Mouse (Mus musculus): ENCODE results near the gene Atp6v0d1. TPM values are rescaled to one million over a fixed set of nuclear protein-coding genes. Genes with fewer than 3 reads are reported as not detected.
"Not testable (repeated sequence)": the region's sequence is repeated elsewhere in the genome, so short reads cannot be mapped to it uniquely, and the experiment has no call there.

Gene Atp6v0d1
- polyA plus RNA-seq, 1 experiment from 2014 or later = 63.7 TPM

- Histone ChIP-seq H3K9ac (ENCODE audit: low read length) (peak overlapping the region; percentile 80), H3K4me3 (ENCODE audit: low read length) (peak overlapping the region; percentile 76), H3K4me1 (ENCODE audit: control insufficient read depth, insufficient read depth, low read length) (peaks cover 19% of the 10 kb centered on the region), H3K4me2 (ENCODE audit: low read depth, low read length) (peak overlapping the region; percentile 95)
- H3K27me3 ChIP-seq (ENCODE audit: control insufficient read depth, insufficient read depth, low read length); H3K9me3 ChIP-seq (replicated peaks; ENCODE audit: control insufficient read depth, low read length); H3K27ac ChIP-seq (ENCODE audit: low read length); ATAC-seq (replicated peaks; ENCODE audit: extremely low read depth, insufficient read depth, low FRiP score); H3K36me3 ChIP-seq (ENCODE audit: control insufficient read depth, insufficient read depth): not testable (repeated sequence)
- 71% methylated on average over 9 of the region's 9 CpGs for WGBS
These were observed 1.1 kb downstream of the Atp6v0d1 start for GRCm38 (mm10) chr8:105564573-105565229.

DNA sequence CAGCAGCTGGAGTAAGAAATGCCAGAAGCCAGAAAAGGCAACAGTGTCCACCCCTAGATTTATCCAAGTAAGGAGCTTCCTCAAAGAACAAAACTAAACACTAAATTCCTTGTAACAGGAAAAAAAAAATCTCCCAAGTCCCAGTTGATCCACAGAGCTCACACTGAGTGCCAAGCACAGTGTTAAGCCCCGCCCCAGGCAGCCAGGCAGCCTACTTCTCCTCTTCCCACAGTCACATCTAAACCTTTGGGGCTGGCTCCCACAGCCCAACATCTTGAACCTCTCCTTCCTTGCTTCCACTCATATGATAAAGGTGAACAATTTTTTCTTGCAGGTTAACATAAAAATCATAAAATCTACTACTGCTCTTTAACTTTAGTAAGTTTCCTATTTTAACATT lies 2.0 kb downstream of the Atp6v0d1 start:
- no peak overlapping the region for H3K4me2 ChIP-seq (ENCODE audit: low read depth, low read length)

DNA sequence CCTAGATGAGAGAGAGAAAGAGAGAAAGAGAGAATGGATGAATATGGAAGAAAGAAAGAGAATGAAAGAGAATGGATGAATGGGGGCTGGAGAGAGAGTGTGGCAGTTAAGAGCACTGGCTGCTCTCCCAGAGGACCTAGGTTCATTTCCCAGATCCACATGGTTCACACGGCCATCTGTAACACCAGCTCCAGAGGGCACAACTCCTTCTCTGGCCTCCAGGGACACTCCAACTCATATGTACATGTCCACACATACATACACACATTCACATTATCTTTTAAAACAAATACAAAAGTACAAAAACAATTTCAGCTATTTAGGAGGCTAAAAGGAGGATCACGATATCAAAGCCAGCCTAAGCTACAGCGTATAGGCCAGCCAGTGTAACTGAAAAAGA lies 3.0 kb downstream of the Atp6v0d1 start:
- Histone ChIP-seq H3K4me1 (ENCODE audit: control insufficient read depth, insufficient read depth, low read length) (peaks cover 19% of the 10 kb centered on the region), H3K4me3 (ENCODE audit: low read length) (no peak overlapping the region), H3K9ac (ENCODE audit: low read length) (no peak overlapping the region), H3K9me3 (replicated peaks; ENCODE audit: control insufficient read depth, low read length) (no peaks in the 10 kb centered on the region), H3K27ac (ENCODE audit: low read length) (no peak overlapping the region), H3K27me3 (ENCODE audit: control insufficient read depth, insufficient read depth, low read length) (no peaks in the 10 kb centered on the region), H3K36me3 (ENCODE audit: control insufficient read depth, insufficient read depth) (peaks cover 3% of the 10 kb centered on the region), H3K4me2 (ENCODE audit: low read depth, low read length) (no peak overlapping the region)
- no peak for ATAC-seq (replicated peaks; ENCODE audit: extremely low read depth, insufficient read depth, low FRiP score)
- WGBS = 81% methylated on average over 3 of the region's 3 CpGs

More for the DNA sequence above, 2.0 kb downstream of the Atp6v0d1 start:
- 92% methylated on average over 1 of the region's 1 CpGs for WGBS
- peaks cover 19% of the 10 kb centered on the region for H3K4me1 ChIP-seq (ENCODE audit: control insufficient read depth, insufficient read depth, low read length)
- no peak for ATAC-seq (replicated peaks; ENCODE audit: extremely low read depth, insufficient read depth, low FRiP score)
- H3K9ac ChIP-seq (ENCODE audit: low read length) = no peak overlapping the region
- no peak overlapping the region for H3K27ac ChIP-seq (ENCODE audit: low read length)
- H3K27me3 ChIP-seq (ENCODE audit: control insufficient read depth, insufficient read depth, low read length) = no peaks in the 10 kb centered on the region
- H3K36me3 ChIP-seq (ENCODE audit: control insufficient read depth, insufficient read depth) = peaks cover 3% of the 10 kb centered on the region
- no peaks in the 10 kb centered on the region for H3K9me3 ChIP-seq (replicated peaks; ENCODE audit: control insufficient read depth, low read length)
- no peak overlapping the region for H3K4me3 ChIP-seq (ENCODE audit: low read length)

DNA sequence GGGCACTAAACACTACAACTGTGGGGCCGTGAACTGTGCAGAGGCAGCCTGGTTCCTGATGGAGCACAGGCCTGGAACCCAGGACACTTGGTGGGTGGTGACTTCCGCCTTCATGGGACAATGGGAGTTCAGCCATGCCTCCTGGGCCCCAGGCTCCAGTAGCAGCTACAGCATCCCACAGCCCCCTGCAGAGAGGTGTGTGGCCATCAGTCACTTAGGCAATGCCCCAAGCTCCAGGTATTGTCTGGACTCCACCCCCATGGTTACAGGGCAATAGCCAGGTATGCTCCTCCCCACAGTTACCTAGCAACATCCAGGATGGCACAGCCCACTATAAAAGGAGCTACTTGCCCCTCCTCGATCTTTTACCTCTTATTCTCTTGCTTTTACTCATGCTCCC lies 10.6 kb downstream of the Atp6v0d1 start:
- WGBS = 82% methylated on average over 3 of the region's 3 CpGs

DNA sequence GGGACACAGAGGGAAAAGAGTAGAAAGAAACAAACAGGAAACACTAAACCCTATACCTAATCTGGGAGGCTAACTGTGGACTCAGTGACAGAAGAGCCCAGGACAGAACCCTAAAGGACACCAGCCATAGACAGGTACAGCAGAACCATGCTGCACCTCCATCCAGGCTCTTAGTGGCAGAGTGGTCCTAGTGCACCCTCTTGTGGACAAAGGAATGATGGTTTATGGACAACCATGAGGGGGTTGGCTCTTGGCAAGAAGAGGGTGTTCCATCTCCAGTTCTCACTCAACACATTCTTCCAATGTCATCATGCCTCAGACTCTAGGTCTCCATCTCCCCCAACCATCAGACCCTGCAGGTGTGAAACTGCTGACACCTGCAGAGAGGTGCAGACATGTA lies 11.8 kb downstream of the Atp6v0d1 start:
- Histone ChIP-seq H3K9me3 (replicated peaks; ENCODE audit: control insufficient read depth, low read length) (no peaks in the 10 kb centered on the region), H3K36me3 (ENCODE audit: control insufficient read depth, insufficient read depth) (no peaks in the 10 kb centered on the region), H3K4me3 (ENCODE audit: low read length) (no peak overlapping the region), H3K4me1 (ENCODE audit: control insufficient read depth, insufficient read depth, low read length) (no peaks in the 10 kb centered on the region; the same call in 1 of the 2 replicates), H3K27me3 (ENCODE audit: control insufficient read depth, insufficient read depth, low read length) (no peaks in the 10 kb centered on the region), H3K9ac (ENCODE audit: low read length) (no peak overlapping the region), H3K27ac (ENCODE audit: low read length) (no peak overlapping the region), H3K4me2 (ENCODE audit: low read depth, low read length) (no peak overlapping the region)
- ATAC-seq (replicated peaks; ENCODE audit: extremely low read depth, insufficient read depth, low FRiP score) = peak; percentile 63; the same call in 1 of the 2 replicates

More for the DNA sequence above, 10.6 kb downstream of the Atp6v0d1 start:
- H3K4me2 ChIP-seq (ENCODE audit: low read depth, low read length) = no peak overlapping the region
- ATAC-seq (replicated peaks; ENCODE audit: extremely low read depth, insufficient read depth, low FRiP score) = no peak
- H3K27me3 ChIP-seq (ENCODE audit: control insufficient read depth, insufficient read depth, low read length) = no peaks in the 10 kb centered on the region
- no peak overlapping the region for H3K9ac ChIP-seq (ENCODE audit: low read length)
- H3K27ac ChIP-seq (ENCODE audit: low read length) = no peak overlapping the region
- H3K36me3 ChIP-seq (ENCODE audit: control insufficient read depth, insufficient read depth) = no peaks in the 10 kb centered on the region
- no peaks in the 10 kb centered on the region; the same call in 1 of the 2 replicates for H3K4me1 ChIP-seq (ENCODE audit: control insufficient read depth, insufficient read depth, low read length)
- no peaks in the 10 kb centered on the region for H3K9me3 ChIP-seq (replicated peaks; ENCODE audit: control insufficient read depth, low read length)
- H3K4me3 ChIP-seq (ENCODE audit: low read length) = no peak overlapping the region

GRCm38 (mm10) chr8:105552824-105553223 lies 13.0 kb downstream of the Atp6v0d1 start:
- no peaks in the 10 kb centered on the region for H3K9me3 ChIP-seq (replicated peaks; ENCODE audit: control insufficient read depth, low read length)
- H3K4me1 ChIP-seq (ENCODE audit: control insufficient read depth, insufficient read depth, low read length) = no peaks in the 10 kb centered on the region; the same call in 1 of the 2 replicates
- H3K4me3 ChIP-seq (ENCODE audit: low read length) = no peak overlapping the region
- H3K9ac ChIP-seq (ENCODE audit: low read length) = no peak overlapping the region
- no peak overlapping the region for H3K4me2 ChIP-seq (ENCODE audit: low read depth, low read length)
- H3K27ac ChIP-seq (ENCODE audit: low read length) = no peak overlapping the region
- no peak for ATAC-seq (replicated peaks; ENCODE audit: extremely low read depth, insufficient read depth, low FRiP score)
- WGBS = 72% methylated on average over 1 of the region's 1 CpGs
- H3K36me3 ChIP-seq (ENCODE audit: control insufficient read depth, insufficient read depth) = no peaks in the 10 kb centered on the region
- no peaks in the 10 kb centered on the region for H3K27me3 ChIP-seq (ENCODE audit: control insufficient read depth, insufficient read depth, low read length)

- WGBS = 90% methylated on average over 2 of the region's 2 CpGs
- Histone ChIP-seq H3K27ac (ENCODE audit: low read length) (no peak overlapping the region), H3K4me2 (ENCODE audit: low read depth, low read length) (no peak overlapping the region), H3K4me3 (ENCODE audit: low read length) (no peak overlapping the region), H3K9ac (ENCODE audit: low read length) (no peak overlapping the region), H3K4me1 (ENCODE audit: control insufficient read depth, insufficient read depth, low read length) (no peaks in the 10 kb centered on the region; the same call in 1 of the 2 replicates), H3K36me3 (ENCODE audit: control insufficient read depth, insufficient read depth) (no peaks in the 10 kb centered on the region), H3K9me3 (replicated peaks; ENCODE audit: control insufficient read depth, low read length) (no peaks in the 10 kb centered on the region), H3K27me3 (ENCODE audit: control insufficient read depth, insufficient read depth, low read length) (no peaks in the 10 kb centered on the region)
- ATAC-seq (replicated peaks; ENCODE audit: extremely low read depth, insufficient read depth, low FRiP score) = no peak
These were observed 13.8 kb downstream of the Atp6v0d1 start for GRCm38 (mm10) chr8:105552032-105552431.

DNA sequence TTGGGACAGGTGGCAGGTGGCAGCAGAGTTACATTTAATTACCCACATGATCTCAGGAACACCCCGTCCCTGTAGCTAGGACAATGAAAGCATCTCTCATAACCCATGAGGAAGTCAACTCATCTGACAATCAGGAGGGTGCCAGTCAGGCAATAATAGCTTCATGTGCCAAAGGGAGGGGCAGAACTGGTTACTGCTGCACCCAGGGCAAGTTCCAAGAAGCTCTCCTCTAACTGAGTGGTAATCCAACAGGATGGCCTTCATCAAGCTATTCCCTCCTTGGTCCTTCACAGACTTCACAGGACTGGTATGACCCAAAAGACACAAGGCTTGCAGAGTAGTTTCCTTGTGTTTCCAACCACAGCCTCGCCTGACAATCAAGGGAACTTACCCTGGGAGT lies 15.8 kb downstream of the Atp6v0d1 start:
- Histone ChIP-seq H3K4me3 (ENCODE audit: low read length) (no peak overlapping the region), H3K9me3 (replicated peaks; ENCODE audit: control insufficient read depth, low read length) (no peaks in the 10 kb centered on the region), H3K27me3 (ENCODE audit: control insufficient read depth, insufficient read depth, low read length) (no peaks in the 10 kb centered on the region), H3K27ac (ENCODE audit: low read length) (no peak overlapping the region), H3K4me1 (ENCODE audit: control insufficient read depth, insufficient read depth, low read length) (peaks cover 15% of the 10 kb centered on the region), H3K4me2 (ENCODE audit: low read depth, low read length) (no peak overlapping the region), H3K36me3 (ENCODE audit: control insufficient read depth, insufficient read depth) (no peaks in the 10 kb centered on the region), H3K9ac (ENCODE audit: low read length) (no peak overlapping the region)
- 75% methylated on average over 2 of the region's 2 CpGs for WGBS
- no peak for ATAC-seq (replicated peaks; ENCODE audit: extremely low read depth, insufficient read depth, low FRiP score)

- no peak overlapping the region for H3K9ac ChIP-seq (ENCODE audit: low read length)
- no peaks in the 10 kb centered on the region for H3K9me3 ChIP-seq (replicated peaks; ENCODE audit: control insufficient read depth, low read length)
- no peak overlapping the region for H3K4me2 ChIP-seq (ENCODE audit: low read depth, low read length)
- no peak overlapping the region for H3K27ac ChIP-seq (ENCODE audit: low read length)
- no peaks in the 10 kb centered on the region for H3K27me3 ChIP-seq (ENCODE audit: control insufficient read depth, insufficient read depth, low read length)
- no peak overlapping the region for H3K4me3 ChIP-seq (ENCODE audit: low read length)
- 91% methylated on average over 1 of the region's 1 CpGs for WGBS
- peaks cover 21% of the 10 kb centered on the region for H3K4me1 ChIP-seq (ENCODE audit: control insufficient read depth, insufficient read depth, low read length)
- no peaks in the 10 kb centered on the region for H3K36me3 ChIP-seq (ENCODE audit: control insufficient read depth, insufficient read depth)
- no peak for ATAC-seq (replicated peaks; ENCODE audit: extremely low read depth, insufficient read depth, low FRiP score)
These were observed 16.3 kb downstream of the Atp6v0d1 start for GRCm38 (mm10) chr8:105549506-105549905.

All from heart, embryonic 16.5 days (tissue).